Mouse (Mus musculus) neural tube, embryonic 15.5 days (tissue): ENCODE measurements around the gene Cd96. TPM values are rescaled to one million over a fixed set of nuclear protein-coding genes. Genes with fewer than 3 reads are reported as not detected.

ENCODE experiments used
- ATAC-seq: fragments of 200-750 bp; cut with Nextera tagmentation; 2 replicates; pipeline ENCODE4 v1.8.0; 2017; ENCODE audit warnings: mild to moderate bottlenecking, moderate TSS enrichment, moderate library complexity; ENCODE audit not compliant: low FRiP score
- H3K27ac ChIP-seq: fragments of 300-500 bp; sonication (generic); replicated peaks from 2 replicates; pipeline ENCODE4 v1.5.1; 2015; ENCODE audit warnings: mild to moderate bottlenecking, inconsistent platforms
- H3K27me3 ChIP-seq: fragments of 300-500 bp; sonication (generic); replicated peaks from 2 replicates; pipeline ENCODE4 v1.6.1; 2015; ENCODE audit warnings: inconsistent platforms
- H3K36me3 ChIP-seq: fragments of 300-500 bp; sonication (generic); 2 replicates; pipeline ENCODE4 v1.6.1; 2015; ENCODE audit warnings: inconsistent platforms
- H3K4me1 ChIP-seq: fragments of 300-500 bp; sonication (generic); 2 replicates; pipeline ENCODE4 v1.6.1; 2015; ENCODE audit warnings: inconsistent platforms
- H3K4me2 ChIP-seq: fragments of 300-500 bp; sonication (generic); 2 replicates; pipeline ENCODE4 v1.6.1; 2015; ENCODE audit warnings: inconsistent platforms, mild to moderate bottlenecking, moderate library complexity
- H3K4me3 ChIP-seq: fragments of 300-500 bp; sonication (generic); replicated peaks from 2 replicates; pipeline ENCODE4 v1.5.1; 2015; ENCODE audit warnings: mild to moderate bottlenecking, inconsistent platforms
- H3K9ac ChIP-seq: fragments of 300-500 bp; sonication (generic); replicated peaks from 2 replicates; pipeline ENCODE4 v1.6.1; 2015; ENCODE audit warnings: mild to moderate bottlenecking, inconsistent platforms
- H3K9me3 ChIP-seq: fragments of 300-500 bp; sonication (generic); replicated peaks from 2 replicates; pipeline ENCODE4 v1.6.1; 2016; ENCODE audit warnings: inconsistent platforms
- WGBS: fragments of 180-500 bp; shearing (Covaris S2); methylation state at CpG from one replicate; pipeline ENCODE4 v1.1.7; 2015; ENCODE audit warnings: mixed read lengths; 5-methylcytosine and 5-hydroxymethylcytosine counted together
- polyA plus RNA-seq: library from polyadenylated mRNA; unstranded; fragments of >200 nt; fragmentation: Nextera tagmentation; extraction: Ambion mirVana; gene quantifications from 2 replicates; pipeline ENCODE4 v1.2.1, GENCODE M21; 2015

Cd96 gene
- polyA plus RNA-seq, 1 experiment from 2014 or later, result 0.13 TPM

GRCm38 (mm10) chr16:46033896-46034295, 86.2 kb downstream of the Cd96 start:
- no peak overlapping the region for H3K4me3 ChIP-seq
- H3K9me3 ChIP-seq, result no peaks in the 10 kb centered on the region
- no peaks in the 10 kb centered on the region for H3K27me3 ChIP-seq
- no peaks in the 10 kb centered on the region for H3K36me3 ChIP-seq
- H3K27ac ChIP-seq, result no peak overlapping the region
- H3K4me1 ChIP-seq, result no peaks in the 10 kb centered on the region
- 77% methylated on average over 9 of the region's 9 CpGs for WGBS
- ATAC-seq, result no peak
- no peak overlapping the region for H3K9ac ChIP-seq
- H3K4me2 ChIP-seq, result no peak overlapping the region

GRCm38 (mm10) chr16:46022958-46023491, 97.0 kb downstream of the Cd96 start:
- Histone ChIP-seq H3K4me2 (no peak overlapping the region), H3K27me3 (no peaks in the 10 kb centered on the region), H3K36me3 (no peaks in the 10 kb centered on the region), H3K4me1 (0 out of 2 replicates have a peak, but pooled peaks cover 4% of the 10 kb centered on the region), H3K4me3 (no peak overlapping the region), H3K27ac (no peak overlapping the region), H3K9ac (no peak overlapping the region), H3K9me3 (no peaks in the 10 kb centered on the region)
- no peak for ATAC-seq
- 75% methylated on average over 5 of the region's 5 CpGs for WGBS

GRCm38 (mm10) chr16:46022189-46022928, 97.7 kb downstream of the Cd96 start:
- H3K36me3 ChIP-seq, result no peaks in the 10 kb centered on the region
- H3K27ac ChIP-seq, result no peak overlapping the region
- peak; percentile 91 for ATAC-seq
- no peak overlapping the region for H3K9ac ChIP-seq
- 0 out of 2 replicates have a peak, but pooled peaks cover 4% of the 10 kb centered on the region for H3K4me1 ChIP-seq
- H3K4me2 ChIP-seq, result no peak overlapping the region
- H3K9me3 ChIP-seq, result no peaks in the 10 kb centered on the region
- WGBS, result 43% methylated on average over 5 of the region's 5 CpGs
- H3K27me3 ChIP-seq, result no peaks in the 10 kb centered on the region
- H3K4me3 ChIP-seq, result no peak overlapping the region

GRCm38 (mm10) chr16:46021302-46021701, 98.7 kb downstream of the Cd96 start:
- H3K27me3 ChIP-seq, result no peaks in the 10 kb centered on the region
- WGBS, result 78% methylated on average over 2 of the region's 2 CpGs

GRCm38 (mm10) chr16:46020396-46020795, 99.7 kb downstream of the Cd96 start:
- WGBS, result 97% methylated on average over 2 of the region's 2 CpGs
- Histone ChIP-seq H3K4me1 (0 out of 2 replicates have a peak, but pooled peaks cover 4% of the 10 kb centered on the region), H3K4me3 (no peak overlapping the region), H3K27ac (no peak overlapping the region), H3K9ac (no peak overlapping the region), H3K4me2 (no peak overlapping the region), H3K36me3 (no peaks in the 10 kb centered on the region), H3K27me3 (no peaks in the 10 kb centered on the region), H3K9me3 (no peaks in the 10 kb centered on the region)
- no peak for ATAC-seq

More at GRCm38 (mm10) chr16:46021302-46021701, 98.7 kb downstream of the Cd96 start:
- H3K9ac ChIP-seq, result no peak overlapping the region
- H3K9me3 ChIP-seq, result no peaks in the 10 kb centered on the region
- H3K4me1 ChIP-seq, result 0 out of 2 replicates have a peak, but pooled peaks cover 4% of the 10 kb centered on the region
- H3K36me3 ChIP-seq, result no peaks in the 10 kb centered on the region
- no peak for ATAC-seq
- H3K27ac ChIP-seq, result no peak overlapping the region
- no peak overlapping the region for H3K4me2 ChIP-seq
- H3K4me3 ChIP-seq, result no peak overlapping the region

GRCm38 (mm10) chr16:46019799-46020198, 100.3 kb downstream of the Cd96 start:
- Histone ChIP-seq H3K27ac (no peak overlapping the region), H3K9me3 (no peaks in the 10 kb centered on the region), H3K27me3 (no peaks in the 10 kb centered on the region), H3K4me3 (no peak overlapping the region), H3K4me2 (no peak overlapping the region), H3K36me3 (no peaks in the 10 kb centered on the region), H3K9ac (no peak overlapping the region), H3K4me1 (0 out of 2 replicates have a peak, but pooled peaks cover 4% of the 10 kb centered on the region)
- 87% methylated on average over 4 of the region's 4 CpGs for WGBS
- no peak for ATAC-seq

- H3K4me2 ChIP-seq, result no peak overlapping the region
- no peaks in the 10 kb centered on the region for H3K36me3 ChIP-seq
- H3K4me3 ChIP-seq, result no peak overlapping the region
- H3K27ac ChIP-seq, result no peak overlapping the region
- 65% methylated on average over 1 of the region's 1 CpGs for WGBS
- H3K9me3 ChIP-seq, result no peaks in the 10 kb centered on the region
- 0 out of 2 replicates have a peak, but pooled peaks cover 4% of the 10 kb centered on the region for H3K4me1 ChIP-seq
- ATAC-seq, result no peak
- H3K9ac ChIP-seq, result no peak overlapping the region
- no peaks in the 10 kb centered on the region for H3K27me3 ChIP-seq
These were observed 100.7 kb downstream of the Cd96 start for GRCm38 (mm10) chr16:46019359-46019758.

- Histone ChIP-seq H3K4me1 (peaks cover 16% of the 10 kb centered on the region), H3K4me2 (no peak overlapping the region), H3K9ac (no peak overlapping the region), H3K27me3 (no peaks in the 10 kb centered on the region), H3K4me3 (no peak overlapping the region), H3K36me3 (no peaks in the 10 kb centered on the region), H3K9me3 (no peaks in the 10 kb centered on the region), H3K27ac (no peak overlapping the region)
- WGBS, result 67% methylated on average over 1 of the region's 1 CpGs
- no peak for ATAC-seq
These were observed 108.4 kb downstream of the Cd96 start for GRCm38 (mm10) chr16:46011696-46012095.

- Histone ChIP-seq H3K4me1 (peaks cover 16% of the 10 kb centered on the region), H3K9me3 (no peaks in the 10 kb centered on the region), H3K4me3 (peak overlapping the region; percentile 74), H3K9ac (peak overlapping the region; percentile 66), H3K36me3 (no peaks in the 10 kb centered on the region), H3K27ac (peak overlapping the region; percentile 82), H3K27me3 (no peaks in the 10 kb centered on the region), H3K4me2 (peak overlapping the region; percentile 82)
- 8% methylated on average over 5 of the region's 5 CpGs for WGBS
- ATAC-seq, result peak; percentile 19
These were observed 109.2 kb downstream of the Cd96 start for GRCm38 (mm10) chr16:46010906-46011220.

- Histone ChIP-seq H3K9me3 (no peaks in the 10 kb centered on the region), H3K9ac (peak within 1 kb of the TSS; percentile 66), H3K27ac (peak within 1 kb of the TSS; percentile 82), H3K4me3 (peak within 1 kb of the TSS; percentile 74), H3K4me2 (peak within 1 kb of the TSS; percentile 82), H3K36me3 (no peaks in the 10 kb centered on the region), H3K4me1 (peaks cover 16% of the 10 kb centered on the region), H3K27me3 (no peaks in the 10 kb centered on the region)
- 0% methylated on average over 39 of the region's 39 CpGs for WGBS
- ATAC-seq, result peak; percentile 99
These were observed 109.7 kb downstream of the Cd96 start, which contains the start of gene Plcxd2 for GRCm38 (mm10) chr16:46010153-46010905. Gene Plcxd2, minus strand, starts transcription at chr16:46010218.

- H3K27me3 ChIP-seq, result no peaks in the 10 kb centered on the region
- no peaks in the 10 kb centered on the region for H3K9me3 ChIP-seq
- H3K4me2 ChIP-seq, result peak overlapping the region; percentile 82
- peaks cover 16% of the 10 kb centered on the region for H3K4me1 ChIP-seq
- ATAC-seq, result peak; percentile 28; the same call in 1 of the 2 replicates
- H3K9ac ChIP-seq, result peak overlapping the region; percentile 66
- H3K27ac ChIP-seq, result peak overlapping the region; percentile 81
- under 1% methylated on average over 13 of the region's 13 CpGs for WGBS
- no peaks in the 10 kb centered on the region for H3K36me3 ChIP-seq
- peak overlapping the region; percentile 74 for H3K4me3 ChIP-seq
These were observed 110.3 kb downstream of the Cd96 start for GRCm38 (mm10) chr16:46009717-46010116.
